Mouse (Mus musculus) liver, postnatal 0 days (tissue): Measurements from ENCODE around the gene Lyz2.

Experiments
- CTCF ChIP-seq: sonication (generic); IDR thresholded peaks from 2 replicates; pipeline ENCODE4 v1.5.1; 2016; ENCODE audit warnings: antibody characterized with exemption, low read depth
- EP300 ChIP-seq: IDR thresholded peaks from 2 replicates; pipeline ENCODE4 v1.6.1; 2016; ENCODE audit warnings: antibody characterized with exemption, low read depth, mild to moderate bottlenecking

DNA sequence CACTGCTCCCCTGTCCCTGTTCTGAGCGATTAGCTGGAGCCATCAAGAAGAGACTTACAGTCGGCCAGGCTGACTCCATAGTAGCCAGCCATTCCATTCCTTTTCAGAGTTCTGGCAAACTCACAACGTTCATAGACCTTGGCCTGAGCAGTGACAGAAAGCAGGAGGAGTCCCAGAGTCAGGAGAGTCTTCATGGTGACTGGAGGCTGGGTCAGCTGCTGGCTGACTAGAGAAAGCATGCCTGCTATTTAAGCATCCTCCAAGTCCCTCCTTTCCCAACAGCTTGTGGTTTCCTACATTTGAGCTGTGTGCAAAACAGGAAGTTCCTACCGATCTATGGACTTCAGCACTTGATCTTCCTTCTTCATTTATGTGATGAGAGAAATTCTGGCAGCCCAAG lies at the start of gene Lyz2:
- TF ChIP-seq CTCF (no peak), EP300 (no peak)
